Mouse (Mus musculus): ENCODE measurements at regions not wholly inside any gene's neighbourhood (a gene's known extent, or its start where the extent isn't known, plus 50 kb on each side); places are given as distances from the start of the nearest gene placed in this dataset.

DNA sequence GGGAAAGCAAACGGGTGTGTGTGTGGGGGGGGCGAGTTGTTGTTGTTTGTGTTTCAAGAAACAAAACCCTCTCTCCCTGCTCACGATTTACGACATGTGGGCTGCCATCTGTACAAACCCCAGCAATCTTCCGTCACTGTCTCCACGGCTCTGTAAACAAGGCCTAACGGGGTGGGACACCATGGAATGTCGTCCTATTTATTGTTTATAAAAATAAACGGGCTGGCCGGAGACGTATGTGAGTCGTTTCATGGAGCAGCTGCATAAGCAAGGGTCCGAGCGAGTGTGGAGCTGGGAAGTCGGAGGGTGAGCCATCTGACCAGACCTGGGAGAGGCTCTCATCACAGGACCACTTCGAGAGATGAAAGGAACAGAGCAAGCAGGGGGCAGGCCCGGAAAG, 141.4 kb upstream of the Sall1 start:
- Histone ChIP-seq H3K9ac (replicated peaks; ENCODE audit: low read length) (no peak overlapping the region), H3K27me3 (ENCODE audit: control insufficient read depth, insufficient read depth, low read length) (no peaks in the 10 kb centered on the region), H3K4me3 (replicated peaks; ENCODE audit: low read depth, low read length) (no peak overlapping the region), H3K27ac (replicated peaks; ENCODE audit: low read depth, low read length) (no peak overlapping the region), H3K9me3 (ENCODE audit: control insufficient read depth, low read length) (no peaks in the 10 kb centered on the region), H3K4me2 (ENCODE audit: low read length) (no peak overlapping the region), H3K4me1 (ENCODE audit: control insufficient read depth, insufficient read depth, low read length) (no peaks in the 10 kb centered on the region), H3K36me3 (ENCODE audit: control insufficient read depth, insufficient read depth, low read length) (no peaks in the 10 kb centered on the region)
- WGBS, result 74% methylated on average over 17 of the region's 17 CpGs
- ATAC-seq (ENCODE audit: low FRiP score, low TSS enrichment) (no peak), DNase-seq (no peak)

DNA sequence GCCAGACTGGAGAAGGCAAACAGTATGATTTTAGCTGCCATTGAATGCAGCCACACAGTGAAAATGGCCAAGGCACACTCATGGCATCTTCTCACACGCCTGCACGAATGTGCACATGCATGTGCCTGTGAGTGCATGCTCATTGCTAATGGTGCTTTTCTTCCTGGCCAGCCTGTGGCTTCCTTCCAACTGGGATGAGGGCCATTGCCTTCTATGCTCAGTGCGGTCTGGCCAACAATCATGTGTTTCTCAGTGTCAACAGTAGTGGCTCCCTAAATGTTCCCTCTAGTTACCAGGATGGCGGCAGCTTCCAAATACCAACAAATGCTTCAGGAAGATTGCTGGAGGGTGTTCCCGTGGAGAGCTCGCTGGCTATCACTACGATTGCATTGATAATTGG, 131.7 kb upstream of the Sall1 start:
- no peaks in the 10 kb centered on the region for H3K36me3 ChIP-seq (ENCODE audit: control insufficient read depth, insufficient read depth, low read length)
- ATAC-seq (ENCODE audit: low FRiP score, low TSS enrichment), result no peak
- no peaks in the 10 kb centered on the region for H3K4me1 ChIP-seq (ENCODE audit: control insufficient read depth, insufficient read depth, low read length)
- DNase-seq, result no peak
- WGBS, result 97% methylated on average over 7 of the region's 7 CpGs
- no peak overlapping the region for H3K27ac ChIP-seq (replicated peaks; ENCODE audit: low read depth, low read length)
- no peak overlapping the region for H3K4me2 ChIP-seq (ENCODE audit: low read length)
- H3K4me3 ChIP-seq (replicated peaks; ENCODE audit: low read depth, low read length), result no peak overlapping the region
- H3K27me3 ChIP-seq (ENCODE audit: control insufficient read depth, insufficient read depth, low read length), result no peaks in the 10 kb centered on the region
- H3K9me3 ChIP-seq (ENCODE audit: control insufficient read depth, low read length), result no peaks in the 10 kb centered on the region
- no peak overlapping the region for H3K9ac ChIP-seq (replicated peaks; ENCODE audit: low read length)

DNA sequence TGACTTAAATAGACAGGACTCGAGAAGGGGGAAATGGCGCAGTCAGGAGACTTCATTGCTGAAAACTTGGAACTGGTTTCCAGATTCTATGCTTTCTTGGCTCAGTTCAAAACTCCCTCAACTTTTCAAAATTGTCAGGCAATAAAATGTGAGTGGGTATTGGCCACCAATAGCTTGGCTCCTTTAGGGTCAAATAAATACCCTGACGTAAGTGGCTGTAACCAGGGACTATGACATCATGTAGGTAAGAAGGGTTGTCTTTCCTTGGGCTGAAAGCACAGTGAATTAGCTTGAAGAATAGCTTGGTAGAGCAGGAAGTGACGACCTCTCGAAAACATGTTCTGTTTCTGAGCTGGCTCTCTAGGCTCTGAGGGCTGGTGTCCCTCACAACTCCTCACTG, 127.6 kb upstream of the Sall1 start:
- WGBS, result 89% methylated on average over 5 of the region's 5 CpGs
- Histone ChIP-seq H3K36me3 (ENCODE audit: control insufficient read depth, insufficient read depth, low read length) (no peaks in the 10 kb centered on the region), H3K9ac (replicated peaks; ENCODE audit: low read length) (no peak overlapping the region), H3K4me1 (ENCODE audit: control insufficient read depth, insufficient read depth, low read length) (0 out of 2 replicates have a peak, but pooled peaks cover 3% of the 10 kb centered on the region), H3K27me3 (ENCODE audit: control insufficient read depth, insufficient read depth, low read length) (no peaks in the 10 kb centered on the region), H3K4me2 (ENCODE audit: low read length) (no peak overlapping the region), H3K27ac (replicated peaks; ENCODE audit: low read depth, low read length) (no peak overlapping the region), H3K4me3 (replicated peaks; ENCODE audit: low read depth, low read length) (no peak overlapping the region), H3K9me3 (ENCODE audit: control insufficient read depth, low read length) (no peaks in the 10 kb centered on the region)
- no peak for DNase-seq
- no peak for ATAC-seq (ENCODE audit: low FRiP score, low TSS enrichment)

DNA sequence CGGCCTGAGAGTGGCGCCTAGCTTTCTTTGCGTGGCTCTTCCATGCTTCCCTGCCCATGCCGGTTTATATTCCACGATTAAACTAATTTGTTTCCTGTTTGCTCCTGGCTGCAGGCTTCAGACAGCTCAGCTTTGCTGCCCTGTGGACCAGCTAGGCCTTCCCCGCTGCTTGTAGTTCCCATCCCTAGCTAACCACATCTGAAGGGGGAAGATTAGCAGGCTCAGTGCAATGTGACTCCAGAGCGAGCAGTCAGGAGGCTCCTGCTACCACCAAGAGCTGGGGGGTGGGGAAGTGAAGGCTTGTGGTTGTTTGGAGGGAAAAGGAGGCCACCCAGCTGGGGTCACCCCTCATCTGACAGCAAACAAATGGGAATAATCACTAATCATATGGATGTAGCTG, 125.5 kb upstream of the Sall1 start:
- no peak for ATAC-seq (ENCODE audit: low FRiP score, low TSS enrichment)
- DNase-seq, result peak; percentile 3
- H3K27ac ChIP-seq (replicated peaks; ENCODE audit: low read depth, low read length), result no peak overlapping the region
- no peak overlapping the region for H3K4me3 ChIP-seq (replicated peaks; ENCODE audit: low read depth, low read length)
- no peaks in the 10 kb centered on the region for H3K9me3 ChIP-seq (ENCODE audit: control insufficient read depth, low read length)
- 0 out of 2 replicates have a peak, but pooled peaks cover 3% of the 10 kb centered on the region for H3K4me1 ChIP-seq (ENCODE audit: control insufficient read depth, insufficient read depth, low read length)
- no peaks in the 10 kb centered on the region for H3K27me3 ChIP-seq (ENCODE audit: control insufficient read depth, insufficient read depth, low read length)
- no peak overlapping the region for H3K4me2 ChIP-seq (ENCODE audit: low read length)
- H3K9ac ChIP-seq (replicated peaks; ENCODE audit: low read length), result no peak overlapping the region
- no peaks in the 10 kb centered on the region for H3K36me3 ChIP-seq (ENCODE audit: control insufficient read depth, insufficient read depth, low read length)
- 40% methylated on average over 7 of the region's 7 CpGs for WGBS

DNA sequence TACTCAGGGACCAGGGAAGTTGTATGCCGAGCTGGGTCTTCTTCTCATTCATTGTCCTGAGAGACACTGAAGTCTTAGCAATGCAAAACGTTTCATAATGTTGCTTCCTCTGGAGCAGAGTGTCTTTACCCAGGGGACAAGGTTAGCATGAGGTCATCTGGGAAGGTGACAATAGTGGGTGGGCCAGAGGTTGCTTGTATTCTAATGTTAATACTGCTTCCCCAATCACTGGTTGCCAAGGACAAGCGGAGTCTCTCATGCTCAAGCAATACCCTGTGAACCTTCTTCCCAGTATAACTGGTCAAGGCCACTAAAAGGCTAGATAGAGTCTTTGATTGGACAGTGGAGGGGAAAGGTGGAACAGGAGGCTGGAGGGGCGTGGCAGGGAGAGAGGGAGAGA, 123.1 kb upstream of the Sall1 start:
- Histone ChIP-seq H3K4me3 (replicated peaks; ENCODE audit: low read depth, low read length) (no peak overlapping the region), H3K27me3 (ENCODE audit: control insufficient read depth, insufficient read depth, low read length) (no peaks in the 10 kb centered on the region), H3K27ac (replicated peaks; ENCODE audit: low read depth, low read length) (no peak overlapping the region), H3K4me1 (ENCODE audit: control insufficient read depth, insufficient read depth, low read length) (0 out of 2 replicates have a peak, but pooled peaks cover 3% of the 10 kb centered on the region), H3K36me3 (ENCODE audit: control insufficient read depth, insufficient read depth, low read length) (no peaks in the 10 kb centered on the region), H3K9me3 (ENCODE audit: control insufficient read depth, low read length) (no peaks in the 10 kb centered on the region), H3K4me2 (ENCODE audit: low read length) (no peak overlapping the region), H3K9ac (replicated peaks; ENCODE audit: low read length) (no peak overlapping the region)
- 74% methylated on average over 4 of the region's 4 CpGs for WGBS
- ATAC-seq (ENCODE audit: low FRiP score, low TSS enrichment) (no peak), DNase-seq (no peak)

DNA sequence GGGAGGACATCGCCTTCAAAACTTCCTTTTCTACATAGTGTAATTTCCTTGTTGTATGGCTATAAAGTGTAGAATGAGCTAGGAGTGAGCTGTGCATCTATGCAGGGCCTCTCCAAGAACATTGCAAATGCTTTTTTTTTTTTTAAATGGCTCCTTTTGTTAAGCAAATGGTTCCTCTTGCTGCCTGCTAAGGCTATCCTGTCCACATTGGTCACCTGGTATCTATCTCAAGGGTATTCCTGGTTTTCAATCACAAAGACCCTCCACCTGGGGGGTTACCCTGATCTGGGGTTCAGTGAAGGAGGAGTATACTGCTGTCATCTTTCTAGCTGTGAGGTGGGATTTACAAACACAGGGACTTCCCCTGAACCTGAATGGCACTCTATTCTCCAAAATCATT, 112.9 kb upstream of the Sall1 start:
- Histone ChIP-seq H3K4me2 (ENCODE audit: low read length) (no peak overlapping the region), H3K4me3 (replicated peaks; ENCODE audit: low read depth, low read length) (no peak overlapping the region), H3K27ac (replicated peaks; ENCODE audit: low read depth, low read length) (no peak overlapping the region), H3K9me3 (ENCODE audit: control insufficient read depth, low read length) (no peaks in the 10 kb centered on the region; the same call in 1 of the 2 replicates), H3K4me1 (ENCODE audit: control insufficient read depth, insufficient read depth, low read length) (peaks cover 9% of the 10 kb centered on the region), H3K36me3 (ENCODE audit: control insufficient read depth, insufficient read depth, low read length) (no peaks in the 10 kb centered on the region), H3K27me3 (ENCODE audit: control insufficient read depth, insufficient read depth, low read length) (no peaks in the 10 kb centered on the region), H3K9ac (replicated peaks; ENCODE audit: low read length) (no peak overlapping the region)
- 100% methylated on average over 1 of the region's 1 CpGs for WGBS
- DNase-seq, result no peak
- ATAC-seq (ENCODE audit: low FRiP score, low TSS enrichment), result no peak

DNA sequence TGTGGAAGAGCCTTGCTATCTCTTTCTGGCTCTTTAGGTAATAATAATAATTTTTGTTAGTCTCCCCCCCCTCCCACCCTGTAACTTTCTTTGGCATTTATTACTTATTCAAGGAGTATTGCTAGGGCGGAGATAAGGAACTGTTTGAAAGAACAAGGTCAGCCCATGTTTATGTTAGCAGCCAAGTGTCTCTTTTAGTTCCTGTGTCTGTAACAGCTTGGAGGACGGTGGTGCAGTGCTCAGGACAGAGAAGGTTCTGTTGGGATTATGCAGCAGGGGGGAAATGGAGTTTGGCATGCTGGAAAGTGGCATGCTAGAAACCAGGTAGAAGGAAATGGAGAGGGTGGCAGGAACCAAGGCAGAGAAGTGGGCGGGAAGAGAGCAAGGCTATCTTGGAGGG, 109.6 kb upstream of the Sall1 start:
- no peak for ATAC-seq (ENCODE audit: low FRiP score, low TSS enrichment)
- Histone ChIP-seq H3K4me3 (replicated peaks; ENCODE audit: low read depth, low read length) (no peak overlapping the region), H3K9ac (replicated peaks; ENCODE audit: low read length) (no peak overlapping the region), H3K27me3 (ENCODE audit: control insufficient read depth, insufficient read depth, low read length) (no peaks in the 10 kb centered on the region), H3K4me1 (ENCODE audit: control insufficient read depth, insufficient read depth, low read length) (peaks cover 12% of the 10 kb centered on the region), H3K9me3 (ENCODE audit: control insufficient read depth, low read length) (no peaks in the 10 kb centered on the region; the same call in 1 of the 2 replicates), H3K36me3 (ENCODE audit: control insufficient read depth, insufficient read depth, low read length) (no peaks in the 10 kb centered on the region), H3K27ac (replicated peaks; ENCODE audit: low read depth, low read length) (no peak overlapping the region), H3K4me2 (ENCODE audit: low read length) (no peak overlapping the region)
- WGBS, result 73% methylated on average over 3 of the region's 3 CpGs
- DNase-seq, result no peak

DNA sequence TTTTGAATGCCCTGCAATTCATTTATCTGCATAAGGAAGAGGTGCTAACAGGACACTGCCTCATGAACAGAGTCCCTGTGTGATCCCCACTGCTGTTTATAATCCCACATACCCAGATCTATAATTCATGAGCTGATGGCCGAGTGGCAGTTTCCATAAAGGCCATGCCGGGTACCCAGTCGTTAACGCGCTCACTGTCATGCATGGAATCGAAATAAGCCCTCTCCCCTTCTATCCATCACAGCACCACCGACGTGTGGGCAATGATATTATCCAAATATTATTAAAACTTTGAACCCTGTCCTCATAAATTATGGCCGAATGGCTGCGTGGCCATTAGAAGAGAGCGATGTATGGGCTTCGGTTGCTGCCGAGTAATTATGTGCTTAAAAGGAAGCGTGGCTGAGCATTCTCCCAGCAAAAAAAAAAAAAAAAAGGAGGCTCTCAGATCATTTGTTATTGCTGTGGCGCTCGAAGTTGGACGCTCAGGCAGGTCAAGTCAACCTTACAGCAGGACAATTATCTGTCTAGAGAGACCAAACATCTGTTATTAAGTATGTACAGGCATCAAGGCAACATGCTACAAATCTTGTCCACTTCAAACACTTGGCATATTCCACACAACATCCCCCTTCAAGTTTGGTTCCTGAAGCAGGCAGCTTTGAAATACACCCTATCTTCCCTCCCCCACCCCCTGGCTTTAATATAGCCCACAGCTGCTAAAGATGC, 109.1 kb upstream of the Sall1 start:
- Histone ChIP-seq H3K27me3 (ENCODE audit: control insufficient read depth, insufficient read depth, low read length) (no peaks in the 10 kb centered on the region), H3K9ac (replicated peaks; ENCODE audit: low read length) (no peak overlapping the region), H3K4me3 (replicated peaks; ENCODE audit: low read depth, low read length) (no peak overlapping the region), H3K4me1 (ENCODE audit: control insufficient read depth, insufficient read depth, low read length) (peaks cover 12% of the 10 kb centered on the region), H3K36me3 (ENCODE audit: control insufficient read depth, insufficient read depth, low read length) (no peaks in the 10 kb centered on the region), H3K27ac (replicated peaks; ENCODE audit: low read depth, low read length) (0 out of 2 replicates have a peak overlapping the region, but pooled peaks have one; percentile 20), H3K9me3 (ENCODE audit: control insufficient read depth, low read length) (no peaks in the 10 kb centered on the region; the same call in 1 of the 2 replicates), H3K4me2 (ENCODE audit: low read length) (peak overlapping the region; percentile 11; the same call in 1 of the 2 replicates)
- DNase-seq, result peak; percentile 58
- WGBS, result 19% methylated on average over 17 of the region's 17 CpGs
- ATAC-seq (ENCODE audit: low FRiP score, low TSS enrichment), result peak; percentile 37; the same call in 1 of the 2 replicates

DNA sequence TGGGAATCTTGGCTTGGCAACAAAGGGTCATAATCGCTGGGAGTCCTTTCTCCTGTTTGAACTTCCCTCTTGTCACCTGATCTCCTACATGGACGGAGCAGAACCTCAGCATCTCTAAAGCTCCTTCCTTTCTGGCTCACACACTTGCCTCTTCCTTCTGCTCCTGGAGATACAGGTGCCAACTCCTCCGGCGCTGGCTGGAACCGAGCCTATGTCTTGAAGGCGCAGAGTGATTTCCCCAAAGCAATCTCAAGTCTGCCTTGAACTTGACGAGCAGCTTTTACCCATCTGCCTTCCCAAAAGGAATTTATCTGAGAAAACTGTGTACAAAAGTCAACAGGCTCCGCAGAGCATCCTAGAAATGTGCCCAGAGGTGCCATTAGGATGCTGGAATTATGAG, 108.4 kb upstream of the Sall1 start:
- WGBS, result 72% methylated on average over 8 of the region's 8 CpGs
- Histone ChIP-seq H3K27me3 (ENCODE audit: control insufficient read depth, insufficient read depth, low read length) (no peaks in the 10 kb centered on the region), H3K27ac (replicated peaks; ENCODE audit: low read depth, low read length) (0 out of 2 replicates have a peak overlapping the region, but pooled peaks have one; percentile 13), H3K4me1 (ENCODE audit: control insufficient read depth, insufficient read depth, low read length) (peaks cover 12% of the 10 kb centered on the region), H3K9ac (replicated peaks; ENCODE audit: low read length) (no peak overlapping the region), H3K4me2 (ENCODE audit: low read length) (no peak overlapping the region), H3K4me3 (replicated peaks; ENCODE audit: low read depth, low read length) (no peak overlapping the region), H3K9me3 (ENCODE audit: control insufficient read depth, low read length) (no peaks in the 10 kb centered on the region; the same call in 1 of the 2 replicates), H3K36me3 (ENCODE audit: control insufficient read depth, insufficient read depth, low read length) (no peaks in the 10 kb centered on the region)
- ATAC-seq (ENCODE audit: low FRiP score, low TSS enrichment) (no peak), DNase-seq (no peak)

Measured in midbrain, embryonic 14.5 days (tissue).